Mouse (Mus musculus) midbrain, embryonic 12.5 days (tissue): ENCODE measurements around the gene Olfr695. TPM values are rescaled to one million over a fixed set of nuclear protein-coding genes. Genes with fewer than 3 reads are reported as not detected.

ENCODE experiments used
- ATAC-seq: fragments of 200-750 bp; cut with Nextera tagmentation; 2 replicates; pipeline ENCODE4 v1.8.0; 2017; ENCODE audit warnings: low read depth, moderate TSS enrichment, moderate library complexity; ENCODE audit not compliant: low FRiP score
- H3K27ac ChIP-seq: fragments of 300-500 bp; sonication (generic); replicated peaks from 2 replicates; pipeline ENCODE4 v1.5.1; 2016; ENCODE audit warnings: mild to moderate bottlenecking
- H3K27me3 ChIP-seq: fragments of 300-500 bp; sonication (generic); 2 replicates; pipeline ENCODE4 v1.6.1; 2016; ENCODE audit warnings: mild to moderate bottlenecking
- H3K36me3 ChIP-seq: fragments of 300-500 bp; sonication (generic); 2 replicates; pipeline ENCODE4 v1.6.1; 2016
- H3K4me1 ChIP-seq: fragments of 300-500 bp; sonication (generic); 2 replicates; pipeline ENCODE4 v1.6.1; 2016
- H3K4me2 ChIP-seq: fragments of 300-500 bp; sonication (generic); replicated peaks from 2 replicates; pipeline ENCODE4 v1.6.1; 2016; ENCODE audit warnings: mild to moderate bottlenecking, moderate library complexity
- H3K4me3 ChIP-seq: fragments of 300-500 bp; sonication (generic); 2 replicates; pipeline ENCODE4 v1.5.1; 2016; ENCODE audit warnings: mild to moderate bottlenecking
- H3K9ac ChIP-seq: fragments of 300-500 bp; sonication (generic); replicated peaks from 2 replicates; pipeline ENCODE4 v1.6.1; 2016; ENCODE audit warnings: mild to moderate bottlenecking, moderate library complexity
- H3K9me3 ChIP-seq: fragments of 300-500 bp; sonication (generic); 2 replicates; pipeline ENCODE4 v1.6.1; 2016; ENCODE audit warnings: mild to moderate bottlenecking
- WGBS: fragments of 180-500 bp; shearing (Covaris S2); methylation state at CpG from one replicate; pipeline ENCODE4 v1.1.7; 2016; 5-methylcytosine and 5-hydroxymethylcytosine counted together
- polyA plus RNA-seq: library from polyadenylated mRNA; unstranded; fragments of >200 nt; fragmentation: Nextera tagmentation; extraction: Ambion mirVana; gene quantifications from 2 replicates; pipeline ENCODE4 v1.2.1, GENCODE M21; 2016

Gene Olfr695
- polyA plus RNA-seq, 1 experiment from 2014 or later = not detected

- Histone ChIP-seq H3K4me1 (no peaks in the 10 kb centered on the region), H3K9me3 (no peaks in the 10 kb centered on the region), H3K4me3 (no peak within 1 kb of the TSS), H3K4me2 (no peak within 1 kb of the TSS), H3K36me3 (no peaks in the 10 kb centered on the region), H3K9ac (no peak within 1 kb of the TSS), H3K27me3 (no peaks in the 10 kb centered on the region), H3K27ac (no peak within 1 kb of the TSS)
- no peak for ATAC-seq
- WGBS = 87% methylated on average over 1 of the region's 1 CpGs
These were observed 24.5 kb downstream of the Olfr695 start, which contains the start of gene Olfr694 for GRCm38 (mm10) chr7:106691714-106692113. TSS of gene Olfr694 (minus strand) at chr7:106691814.

- H3K27ac ChIP-seq = no peak overlapping the region
- WGBS = 88% methylated on average over 2 of the region's 2 CpGs
- ATAC-seq = no peak
- no peak overlapping the region for H3K4me3 ChIP-seq
- no peaks in the 10 kb centered on the region for H3K4me1 ChIP-seq
- H3K4me2 ChIP-seq = no peak overlapping the region
- H3K36me3 ChIP-seq = no peaks in the 10 kb centered on the region
- no peaks in the 10 kb centered on the region for H3K9me3 ChIP-seq
- no peaks in the 10 kb centered on the region for H3K27me3 ChIP-seq
- no peak overlapping the region for H3K9ac ChIP-seq
These were observed 30.8 kb downstream of the Olfr695 start for GRCm38 (mm10) chr7:106685382-106685781.

GRCm38 (mm10) chr7:106680484-106680883 is 35.7 kb downstream of the Olfr695 start, which contains the start of gene Olfr693:
TSS of gene Olfr693 (minus strand) at chr7:106680584.
- no peak for ATAC-seq
- no peak within 1 kb of the TSS for H3K9ac ChIP-seq
- H3K27me3 ChIP-seq = no peaks in the 10 kb centered on the region
- H3K36me3 ChIP-seq = no peaks in the 10 kb centered on the region
- no peaks in the 10 kb centered on the region for H3K4me1 ChIP-seq
- H3K27ac ChIP-seq = no peak within 1 kb of the TSS
- no peak within 1 kb of the TSS for H3K4me2 ChIP-seq
- H3K4me3 ChIP-seq = no peak within 1 kb of the TSS
- H3K9me3 ChIP-seq = no peaks in the 10 kb centered on the region

Other genes starting within 250 kb of the Olfr695 start
- gene Olfr693, start 35.8 kb downstream of the Olfr695 start, polyA plus RNA-seq = not detected in 2 replicates
- gene Olfr694, start 24.6 kb downstream of the Olfr695 start, polyA plus RNA-seq = not detected in 2 replicates
- not detected in 2 replicates for gene Olfr697, start 26.0 kb upstream of the Olfr695 start, polyA plus RNA-seq
- gene Olfr698, start 39.0 kb upstream of the Olfr695 start, polyA plus RNA-seq = not detected in 2 replicates
- gene Olfr699, start 76.8 kb upstream of the Olfr695 start, polyA plus RNA-seq = not detected in 2 replicates
- not detected in 2 replicates for gene Olfr700, start 92.4 kb upstream of the Olfr695 start, polyA plus RNA-seq
- not detected in 2 replicates for gene Olfr701, start 97.7 kb upstream of the Olfr695 start, polyA plus RNA-seq
- not detected in 2 replicates for gene Olfr702, start 117.5 kb upstream of the Olfr695 start, polyA plus RNA-seq
- gene Olfr703, start 127.0 kb upstream of the Olfr695 start, polyA plus RNA-seq = not detected in 2 replicates
- gene Olfr704, start 146.8 kb upstream of the Olfr695 start, polyA plus RNA-seq = not detected in 2 replicates
- not detected in 2 replicates for gene Olfr705, start 160.5 kb upstream of the Olfr695 start, polyA plus RNA-seq
- gene Olfr706, start 171.8 kb upstream of the Olfr695 start, polyA plus RNA-seq = not detected in 2 replicates
- not detected in 2 replicates for gene Olfr707, start 184.8 kb upstream of the Olfr695 start, polyA plus RNA-seq
- not detected in 2 replicates for gene Olfr1532-ps1, start 191.6 kb upstream of the Olfr695 start, polyA plus RNA-seq
- not detected in 2 replicates for gene Olfr709-ps1, start 215.8 kb upstream of the Olfr695 start, polyA plus RNA-seq
- gene Olfr710, start 231.9 kb upstream of the Olfr695 start, polyA plus RNA-seq = not detected in 2 replicates
- gene Olfr6, start 247.5 kb upstream of the Olfr695 start, polyA plus RNA-seq = not detected in 2 replicates